Mouse (Mus musculus) left cerebral cortex, postnatal 25 days (tissue): ENCODE measurements around the gene Meis1. TPM values are rescaled to one million over a fixed set of nuclear protein-coding genes. Genes with fewer than 3 reads are reported as not detected.

Experiments
- DNase-seq, 2 experiments: peaks; one replicate each; pipeline ENCODE4 v3.0.0; 2022; ENCODE audit warnings: low spot score in 2 of 2, mixed read lengths in 1 of 2
- intact Hi-C: fragments of 180-260 bp; cut with DNase I; formaldehyde crosslinking; loops from one replicate; pipeline ENCODE4 v1.15.1; 2025
- total RNA-seq, 2 experiments: library from RNA; stranded (reverse); gene quantifications; 2 replicates each; pipeline ENCODE4 v1.2.3; 2021

Meis1 gene
- total RNA-seq, 2 experiments from 2014 or later = 5.0 to 5.8 TPM

DNA sequence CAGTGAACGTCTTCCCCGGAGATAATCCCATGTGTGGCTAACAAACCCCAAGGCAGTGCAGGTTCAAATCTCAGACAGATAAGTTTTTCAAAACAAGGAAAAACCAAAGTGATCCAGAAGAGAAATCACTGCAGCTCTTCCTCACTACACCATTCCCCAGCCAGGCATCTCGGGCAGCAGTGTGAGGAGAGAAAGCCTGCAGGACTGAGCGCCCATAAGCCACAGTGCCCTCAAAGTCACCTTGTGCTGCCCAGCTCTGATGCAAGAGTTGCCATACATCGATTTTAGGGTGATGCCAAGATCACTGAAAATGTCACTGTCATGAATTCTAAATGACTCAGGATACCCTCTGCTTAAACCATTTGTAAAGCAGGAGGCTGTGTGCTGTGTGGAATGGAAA, 15.7 kb downstream of the Meis1 start:
- DNase-seq = no peak
- intact Hi-C loops = no loop called here

DNA sequence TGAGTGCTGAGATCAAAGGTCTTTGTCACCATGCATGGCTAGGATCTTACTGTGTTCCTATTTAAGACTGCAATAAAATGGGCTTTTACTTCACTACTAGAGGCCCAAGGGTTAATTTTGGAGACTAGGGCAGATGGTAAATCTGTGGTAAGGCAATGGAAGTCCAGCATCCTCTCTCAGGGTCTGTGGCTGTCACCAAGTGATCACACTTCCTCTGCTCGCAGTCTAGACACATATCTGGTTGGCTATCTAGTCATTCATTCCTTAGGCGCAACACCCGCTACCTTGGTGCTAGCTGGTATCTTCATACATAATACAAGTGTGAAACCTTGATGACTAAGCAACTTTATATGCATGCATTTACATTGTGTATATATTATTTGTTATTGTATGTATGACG, 22.0 kb downstream of the Meis1 start:
- DNase-seq = no peak
- intact Hi-C loops = no loop called here

DNA sequence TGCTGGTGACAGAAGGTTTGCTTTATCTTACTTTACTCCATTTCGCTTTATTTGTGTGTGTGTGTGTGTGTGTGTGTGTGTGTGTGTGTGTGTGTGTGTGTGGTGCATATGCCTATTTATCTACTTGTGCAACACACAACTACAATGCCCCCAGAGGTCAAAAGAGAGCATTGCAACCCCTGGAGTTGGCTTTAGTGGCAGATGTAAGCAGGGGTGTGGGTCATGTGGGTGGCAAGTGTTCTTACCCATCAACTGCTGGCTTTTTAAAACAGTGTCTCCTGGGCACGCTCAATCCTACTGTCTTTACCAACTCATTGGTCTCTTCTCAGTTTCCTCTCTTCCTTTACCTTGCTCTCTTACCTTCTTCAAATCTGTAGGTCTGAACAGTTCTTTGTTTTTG, 22.5 kb downstream of the Meis1 start:
- intact Hi-C loops = no loop called here
- DNase-seq = no peak

DNA sequence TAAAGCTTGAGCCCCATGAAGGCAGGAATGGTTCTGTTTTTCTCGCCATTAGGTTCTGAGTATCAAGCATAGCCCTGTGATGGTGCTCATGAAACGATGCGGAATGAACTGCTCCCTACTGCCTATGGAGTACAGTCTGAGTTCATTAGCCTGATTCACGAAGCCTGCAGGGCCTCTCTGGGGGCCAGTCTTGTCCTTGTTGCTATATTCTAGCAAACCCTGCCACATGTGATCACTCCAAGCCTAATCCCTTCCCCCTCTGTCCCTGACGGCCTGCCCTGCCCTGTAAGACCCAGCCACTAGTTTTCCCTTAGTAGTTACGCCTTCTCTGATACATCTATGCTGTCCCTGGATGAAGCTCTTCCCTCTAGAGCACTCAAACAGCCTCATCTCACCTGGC, 26.0 kb downstream of the Meis1 start:
- DNase-seq = no peak
- intact Hi-C loops = no loop called here

DNA sequence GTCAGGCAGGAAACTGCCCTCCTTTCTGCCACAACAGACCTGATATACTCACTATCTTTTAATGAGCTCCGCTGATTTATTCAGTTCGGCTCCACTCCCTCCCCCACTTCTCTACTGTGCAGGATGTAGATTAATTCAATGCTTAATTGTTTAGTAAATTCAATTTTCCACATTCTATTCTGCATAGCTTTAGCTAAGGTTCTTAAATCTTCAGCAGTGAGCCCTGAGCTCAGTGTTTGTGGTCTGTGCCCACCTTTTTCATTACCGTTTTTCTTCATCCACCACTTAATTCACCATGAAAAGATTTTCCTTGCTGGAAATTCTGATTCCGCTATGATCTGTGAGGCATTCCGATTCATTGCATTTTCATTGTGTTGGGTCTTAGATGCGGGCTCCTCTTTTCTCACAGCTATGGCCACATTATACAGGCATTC, 28.5 kb downstream of the Meis1 start:
- no peak for DNase-seq
- intact Hi-C loops = no loop called here

DNA sequence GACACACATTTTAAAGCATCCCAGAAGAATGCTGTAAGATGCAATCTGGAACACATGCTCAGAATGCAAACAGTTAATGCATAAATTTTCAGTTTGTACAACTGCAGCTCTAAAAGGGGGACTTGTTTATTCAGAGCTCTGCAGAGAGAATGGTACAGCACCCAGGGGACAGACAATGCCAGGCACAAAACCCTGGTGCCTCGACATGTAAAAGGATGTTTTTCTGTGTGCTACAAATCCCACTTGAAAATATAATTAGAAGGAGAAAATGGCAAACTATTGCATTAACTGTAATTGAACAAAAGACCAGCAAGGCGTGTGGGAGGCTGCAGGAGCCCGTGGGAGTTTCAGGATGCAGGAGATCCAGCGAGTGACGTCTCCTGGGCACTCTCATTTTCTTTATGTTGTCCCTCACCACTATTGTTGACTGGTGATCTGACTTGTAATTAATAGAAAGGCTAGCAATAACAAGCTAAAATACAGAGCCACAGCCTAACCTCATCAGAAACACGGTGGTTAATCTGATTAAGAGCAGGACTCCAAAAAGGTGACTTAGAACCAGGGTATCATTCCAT, 29.0 kb downstream of the Meis1 start:
- no peak for DNase-seq
- intact Hi-C loops = no loop called here

DNA sequence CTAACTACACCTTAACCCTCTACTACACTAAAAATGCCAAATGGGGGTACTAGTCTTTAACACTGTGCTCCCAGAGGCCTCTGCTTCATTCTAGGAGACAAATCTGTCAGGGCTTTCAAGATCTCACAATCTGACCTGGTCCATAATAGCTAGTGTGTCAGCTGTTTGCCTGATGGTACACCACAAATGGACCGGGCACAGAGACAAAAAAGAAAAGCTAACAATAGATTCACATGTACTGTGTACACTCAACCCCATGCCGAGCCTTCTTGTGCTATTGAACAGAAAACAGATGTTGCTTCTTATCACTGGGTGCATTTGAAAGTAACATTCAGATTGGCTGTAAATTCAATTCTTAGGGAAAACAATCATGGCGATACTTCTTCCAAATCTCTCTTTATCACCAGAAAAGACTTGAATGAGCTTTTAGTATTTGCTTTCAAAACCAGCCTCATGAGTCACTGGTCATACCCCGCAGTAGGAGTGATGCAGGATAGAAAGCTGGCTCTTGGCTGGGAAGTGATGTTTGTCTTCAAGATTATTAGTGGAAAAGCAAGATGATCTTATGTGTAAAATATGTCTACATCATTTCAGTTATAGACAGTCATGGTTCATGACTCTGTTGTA, 30.0 kb downstream of the Meis1 start:
- intact Hi-C loops = no loop called here

DNA sequence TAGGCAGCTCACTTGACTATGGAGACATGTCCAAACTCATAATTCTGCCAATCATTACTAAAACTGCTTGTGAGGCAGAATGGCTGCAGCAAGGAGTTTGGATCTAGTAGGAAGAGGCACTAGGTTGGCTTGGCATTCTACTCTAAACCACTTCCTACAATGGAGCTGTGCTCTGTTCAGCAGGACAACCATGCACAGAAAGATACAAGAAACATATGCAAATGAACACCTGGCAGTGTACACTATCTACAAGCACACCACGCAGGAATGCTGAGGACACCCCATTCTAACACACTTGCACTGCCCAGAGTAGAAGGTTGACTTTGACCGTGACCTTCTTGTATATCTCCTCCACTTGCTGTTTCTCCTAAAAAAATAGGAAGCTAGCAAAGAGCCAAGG, 35.0 kb downstream of the Meis1 start:
- no peak for DNase-seq
- intact Hi-C loops = no loop called here

More for the DNA sequence above, 30.0 kb downstream of the Meis1 start:
- DNase-seq = no peak

DNA sequence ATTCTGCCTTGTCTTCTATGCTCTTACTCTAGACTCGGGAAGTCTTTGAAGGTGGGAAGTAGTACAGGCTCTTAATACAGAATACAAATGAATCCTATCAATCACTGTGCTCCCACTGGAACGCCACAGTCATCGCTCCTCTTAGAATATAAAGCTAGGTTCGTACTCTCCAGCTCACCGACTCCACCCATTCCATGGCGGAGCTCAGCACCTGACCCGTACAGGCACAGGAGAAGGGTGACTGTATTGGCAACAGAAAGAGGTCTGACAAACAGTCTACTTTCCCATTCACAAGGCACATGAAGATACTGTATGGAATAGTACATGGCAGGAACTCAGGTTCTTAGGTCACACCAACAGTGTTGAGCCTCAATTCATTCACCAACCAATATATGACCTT, 35.5 kb downstream of the Meis1 start:
- intact Hi-C loops = no loop called here
- no peak for DNase-seq

DNA sequence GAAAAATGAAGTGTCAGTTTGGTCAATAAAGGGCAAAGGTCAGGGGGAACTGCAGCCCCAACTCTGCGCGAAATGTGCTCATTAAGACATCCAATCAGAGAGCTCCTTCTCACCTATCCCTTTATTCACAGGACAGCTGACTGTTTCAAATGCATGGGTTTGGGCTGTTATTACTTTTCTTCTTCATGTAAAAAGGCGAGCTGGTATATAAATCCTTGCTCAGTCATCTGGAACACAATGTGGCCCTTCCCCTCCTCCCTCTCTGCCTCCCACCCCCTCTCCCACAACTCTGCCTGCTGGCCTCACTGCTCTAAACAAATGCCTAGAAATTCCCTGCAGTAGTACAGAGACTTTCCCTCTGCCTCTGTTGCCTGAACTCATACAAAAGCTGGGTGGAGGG, 36.5 kb downstream of the Meis1 start:
- intact Hi-C loops = no loop called here
- no peak for DNase-seq

DNA sequence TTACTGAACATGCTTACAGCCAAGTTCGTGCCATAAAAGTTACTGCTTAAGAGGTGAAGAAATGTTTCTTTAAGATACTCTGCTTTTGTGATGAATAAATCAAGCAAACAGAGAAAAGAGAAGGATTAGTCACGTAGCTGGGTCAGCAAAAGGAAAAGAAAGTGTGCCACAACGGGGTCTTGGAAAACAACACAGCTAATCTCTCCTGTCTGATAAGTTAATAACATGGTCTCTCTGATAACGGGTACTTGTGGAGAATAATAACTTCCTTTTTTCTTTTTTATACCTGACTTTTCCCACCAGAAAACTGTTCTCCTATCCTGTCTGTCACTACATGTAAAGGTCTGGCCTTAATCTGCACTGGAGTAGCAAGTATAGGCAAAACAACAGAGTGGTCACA, 37.4 kb downstream of the Meis1 start:
- no peak for DNase-seq
- intact Hi-C loops = no loop called here

DNA sequence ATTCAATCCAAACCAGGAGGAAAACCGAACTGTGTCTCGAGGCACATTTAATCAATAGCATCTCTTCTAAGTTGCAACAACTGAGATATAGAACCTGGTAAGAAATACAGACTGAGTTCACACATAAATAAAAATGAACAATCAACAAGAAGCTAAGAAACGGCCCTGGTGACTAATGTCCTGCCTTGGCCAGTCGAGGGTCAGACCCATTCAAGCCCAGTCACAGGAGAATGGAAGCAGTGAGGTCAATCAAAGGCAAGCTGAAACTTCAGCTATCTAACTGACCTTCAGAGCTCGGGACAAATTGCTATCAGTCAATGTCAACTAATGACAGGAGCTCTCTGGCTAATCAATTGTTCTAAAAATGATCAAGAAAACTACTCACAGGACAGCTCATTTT, 38.2 kb downstream of the Meis1 start:
- DNase-seq = no peak
- intact Hi-C loops = no loop called here

DNA sequence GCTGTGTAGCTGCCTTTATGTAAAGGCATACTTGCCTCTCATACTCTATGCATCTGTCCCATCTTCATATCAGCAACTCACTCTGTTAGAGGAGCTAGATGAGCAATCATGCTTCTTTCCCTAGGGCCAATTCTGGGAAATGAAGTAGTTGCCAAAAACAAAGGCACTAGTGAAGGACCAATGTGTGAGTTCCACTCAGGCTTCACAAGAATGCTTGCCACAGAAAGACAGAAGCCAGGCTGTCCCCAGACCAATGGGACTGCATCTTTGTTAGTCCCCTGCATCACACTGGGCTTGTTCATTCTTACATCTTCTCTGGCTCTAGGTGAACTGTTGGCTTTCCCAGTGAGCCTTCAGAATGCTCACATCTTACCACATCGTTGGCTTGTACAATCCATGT, 43.7 kb downstream of the Meis1 start:
- no peak for DNase-seq
- intact Hi-C loops = no loop called here

DNA sequence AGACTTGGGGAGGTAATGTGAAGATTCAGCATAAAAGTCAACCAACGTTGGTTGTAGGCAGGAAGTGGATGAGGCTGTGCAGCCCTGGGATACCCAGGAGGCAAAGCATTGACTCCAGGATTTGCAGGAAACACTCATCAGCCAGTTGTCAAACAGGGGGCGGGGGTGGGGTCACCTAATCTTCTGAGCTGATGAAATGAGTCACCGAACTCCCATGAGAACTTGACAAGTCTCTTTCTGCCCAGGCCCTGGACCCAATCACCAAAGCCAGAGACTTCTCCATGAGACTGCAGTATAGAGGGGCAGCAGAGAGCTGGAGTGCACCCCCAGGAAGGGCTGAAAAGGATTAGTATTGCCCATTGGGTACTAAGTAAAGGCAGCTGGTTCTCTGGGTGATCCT, 45.0 kb downstream of the Meis1 start:
- DNase-seq = no peak
- intact Hi-C loops = no loop called here

DNA sequence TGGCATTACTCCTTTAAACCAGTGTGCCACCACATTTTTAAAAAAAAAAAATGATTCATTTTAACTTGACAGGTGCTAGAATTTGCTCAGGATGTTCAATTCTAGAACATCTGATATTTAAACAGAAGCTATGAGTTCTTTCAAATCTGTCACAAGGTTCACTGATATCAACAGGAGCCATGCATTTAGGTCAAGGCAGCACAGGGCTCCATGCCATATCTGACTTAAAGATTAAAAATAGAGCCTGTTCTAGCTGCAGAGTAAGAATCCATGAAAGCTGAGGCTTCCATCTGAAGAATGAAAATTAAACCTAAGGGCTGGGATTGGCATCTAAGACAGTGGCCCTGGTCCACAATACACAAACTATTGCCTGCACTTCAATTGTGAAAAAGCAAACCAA, 45.8 kb downstream of the Meis1 start:
- no peak for DNase-seq
- intact Hi-C loops = no loop called here

DNA sequence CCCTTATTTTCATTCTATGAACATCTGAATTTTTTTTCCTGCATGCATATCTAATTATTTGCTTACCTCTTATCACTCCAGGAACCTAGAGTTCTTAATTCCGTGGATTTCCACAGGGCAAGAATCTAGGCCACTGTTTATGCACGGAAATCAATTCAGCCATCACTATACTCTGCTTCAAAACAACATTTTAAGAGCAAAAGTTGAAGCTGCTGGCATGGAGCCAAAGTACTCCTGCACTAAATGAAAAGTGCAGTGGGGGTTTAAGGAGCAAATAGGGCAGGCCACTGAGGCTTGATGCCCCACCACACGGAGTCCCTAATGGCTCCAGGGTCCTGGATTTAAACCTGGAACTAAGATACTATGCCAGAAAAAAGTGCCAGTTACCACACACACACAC, 47.2 kb downstream of the Meis1 start:
- DNase-seq = no peak
- intact Hi-C loops = no loop called here

DNA sequence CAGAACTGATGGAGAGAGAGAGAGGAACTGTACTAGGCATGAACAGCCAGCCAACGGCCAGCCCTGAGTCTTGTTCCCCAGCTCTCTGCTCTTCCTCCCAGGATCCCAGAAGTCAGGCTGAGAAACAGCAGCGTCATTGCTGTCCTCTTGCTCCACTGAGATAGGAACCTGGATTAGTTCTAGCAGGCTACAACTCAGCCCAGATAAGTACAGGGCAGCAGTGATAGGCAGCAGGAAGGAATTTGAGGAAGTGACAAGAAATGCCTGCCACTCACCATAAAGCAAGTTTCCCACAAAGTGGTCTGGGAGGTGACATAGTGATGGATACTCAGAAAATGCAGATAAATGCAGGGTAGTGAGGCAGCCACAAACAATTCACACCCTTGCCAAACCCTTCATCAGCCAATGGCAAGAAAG, 48.9 kb downstream of the Meis1 start:
- DNase-seq = no peak
- intact Hi-C loops = no loop called here

DNA sequence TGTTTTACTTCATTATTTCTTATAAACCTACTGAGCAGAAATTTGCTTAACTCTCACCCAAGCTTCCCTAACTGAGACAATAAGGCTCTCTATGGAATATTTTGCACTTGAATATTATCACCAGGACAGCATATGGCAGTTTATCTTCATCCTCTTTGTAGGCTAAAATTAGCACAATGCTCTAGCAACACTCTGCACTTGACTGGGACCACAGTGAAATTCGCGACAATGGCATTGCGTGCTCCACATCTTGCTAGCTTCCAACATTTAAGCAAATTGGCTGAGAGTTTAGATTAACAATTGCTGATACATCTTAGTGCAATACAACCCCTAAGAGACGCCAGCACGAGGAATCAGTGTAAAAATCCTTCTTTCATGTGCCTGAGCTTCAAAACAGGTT, 54.4 kb downstream of the Meis1 start:
- intact Hi-C loops = no loop called here
- DNase-seq = no peak

DNA sequence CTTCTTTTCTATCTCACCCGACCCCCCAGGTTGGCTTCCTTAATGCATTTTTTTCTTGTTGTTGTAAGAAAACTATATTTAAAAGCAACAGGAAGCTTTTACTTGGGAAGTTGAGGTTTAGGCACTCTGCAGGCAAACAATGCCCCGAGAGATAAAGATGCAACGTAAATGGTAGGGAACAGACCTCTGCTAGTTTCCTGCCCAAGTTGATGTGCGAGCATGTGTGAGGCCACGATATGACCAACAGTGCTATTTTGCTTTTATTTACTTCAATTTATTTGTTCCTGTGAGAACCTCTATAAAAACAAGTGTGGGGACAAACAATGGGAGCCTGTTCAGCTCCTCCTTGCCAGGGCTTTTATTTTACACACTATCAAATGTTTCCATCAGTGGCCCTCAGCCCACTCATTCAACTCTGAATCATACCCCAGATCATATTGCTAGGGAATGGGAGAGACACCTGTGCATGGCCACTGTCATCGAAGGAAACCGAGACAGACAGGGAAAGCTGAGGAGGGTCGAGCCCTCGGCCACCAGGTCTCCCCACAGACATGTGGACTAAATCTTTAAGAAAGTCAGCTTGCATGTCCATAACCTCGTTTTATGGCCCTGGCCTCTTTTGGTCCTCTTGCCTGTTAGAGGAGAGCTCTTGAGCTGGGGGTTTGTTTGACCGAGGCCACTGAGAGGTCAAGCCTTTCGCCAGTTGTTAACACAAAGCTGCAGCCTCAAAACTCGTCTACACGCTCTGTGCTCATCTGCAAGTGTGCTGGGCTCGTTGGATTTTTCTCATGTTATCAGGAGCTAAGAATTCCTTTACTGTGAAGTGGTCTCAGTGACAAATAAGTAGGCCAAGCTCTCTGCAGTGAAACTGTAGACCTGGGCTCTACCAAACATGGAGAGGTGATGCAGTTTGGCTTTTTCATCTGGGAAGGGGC, 55.3 kb downstream of the Meis1 start:
- intact Hi-C loops = no loop called here
- DNase-seq = no peak

DNA sequence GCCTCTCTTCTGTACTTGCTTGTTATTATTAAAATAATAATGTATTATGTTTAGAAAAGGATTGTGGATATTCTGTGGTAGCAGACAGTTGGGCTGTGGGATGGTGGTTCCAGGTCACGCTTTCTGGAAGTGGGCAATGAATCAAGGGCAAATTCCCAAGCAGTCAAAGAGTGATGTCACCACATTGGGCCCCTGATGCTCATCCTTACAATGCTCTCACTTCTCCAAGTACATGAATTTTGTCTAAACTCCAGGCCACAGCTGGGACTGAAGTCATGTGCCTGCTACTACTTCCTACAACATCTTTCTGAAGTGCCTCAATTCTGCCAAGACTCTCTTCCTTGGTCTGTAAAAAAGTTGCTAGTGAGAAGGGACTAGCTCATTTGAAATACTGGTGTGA, 59.3 kb downstream of the Meis1 start:
- no peak for DNase-seq
- intact Hi-C loops = no loop called here
